Mouse (Mus musculus) heart, postnatal 0 days (tissue): Measurements from ENCODE around the gene Zbtb5. TPM values are rescaled to one million over a fixed set of nuclear protein-coding genes. Genes with fewer than 3 reads are reported as not detected.
A peak's percentile ranks its signal among the peaks of the same experiment; 100 is the strongest.

Experiments used
- ATAC-seq: fragments of 200-750 bp; cut with Nextera tagmentation; 2 replicates; pipeline ENCODE4 v1.8.0; 2017; ENCODE audit warnings: low read depth, moderate number of reproducible peaks, moderate library complexity; ENCODE audit not compliant: insufficient read depth
- DNase-seq: peaks from one replicate; pipeline ENCODE4 v3.0.0-alpha.2; 2016; ENCODE audit warnings: low spot score
- H3K27ac ChIP-seq: fragments of 300-500 bp; sonication (generic); 2 replicates; pipeline ENCODE4 v1.5.1; 2014; ENCODE audit warnings: low read depth, mild to moderate bottlenecking
- H3K27me3 ChIP-seq: fragments of 300-500 bp; sonication (generic); 2 replicates; pipeline ENCODE4 v1.6.1; 2014; ENCODE audit warnings: low read length, mixed read lengths; ENCODE audit not compliant: control insufficient read depth, insufficient read depth
- H3K36me3 ChIP-seq: fragments of 300-500 bp; sonication (generic); replicated peaks from 2 replicates; pipeline ENCODE4 v1.6.1; 2014; ENCODE audit warnings: low read length, mixed read lengths; ENCODE audit not compliant: control insufficient read depth, insufficient read depth
- H3K4me1 ChIP-seq: fragments of 300-500 bp; sonication (generic); 2 replicates; pipeline ENCODE4 v1.6.1; 2014; ENCODE audit warnings: antibody characterized with exemption; ENCODE audit not compliant: control insufficient read depth, insufficient read depth
- H3K4me2 ChIP-seq: fragments of 300-500 bp; sonication (generic); 2 replicates; pipeline ENCODE4 v1.6.1; 2014; ENCODE audit warnings: low read depth, mild to moderate bottlenecking, low read length, moderate library complexity
- H3K4me3 ChIP-seq: fragments of 300-500 bp; sonication (generic); 2 replicates; pipeline ENCODE4 v1.5.1; 2014; ENCODE audit warnings: low read depth, low read length
- H3K9ac ChIP-seq: fragments of 300-500 bp; sonication (generic); replicated peaks from 2 replicates; pipeline ENCODE4 v1.6.1; 2014; ENCODE audit warnings: low read depth, low read length, mixed read lengths
- H3K9me3 ChIP-seq: fragments of 300-500 bp; sonication (generic); replicated peaks from 2 replicates; pipeline ENCODE4 v1.6.1; 2016; ENCODE audit warnings: low read length; ENCODE audit not compliant: control insufficient read depth
- CTCF ChIP-seq: IDR thresholded peaks from 2 replicates; pipeline ENCODE4 v1.5.1; 2016; ENCODE audit warnings: antibody characterized with exemption, control low read depth, low read depth
- EP300 ChIP-seq: IDR thresholded peaks from 2 replicates; pipeline ENCODE4 v1.6.1; 2016; ENCODE audit warnings: antibody characterized with exemption, low read depth
- WGBS: fragments of 180-500 bp; shearing (Covaris S2); extraction: QIAGEN DNeasy Blood & Tissue Kit; methylation state at CpG from one replicate; pipeline ENCODE4 v1.1.7; 2014; 5-methylcytosine and 5-hydroxymethylcytosine counted together
- polyA plus RNA-seq: library from polyadenylated mRNA; unstranded; fragments of >200 nt; fragmentation: Nextera tagmentation; extraction: Ambion mirVana; gene quantifications from 2 replicates; pipeline ENCODE4 v1.2.1, GENCODE M21; 2015
- total RNA-seq: library from RNA; depleted of rRNA; stranded (reverse); fragments of >200 nt; gene quantifications from 2 replicates; pipeline ENCODE4 v1.2.3, GENCODE M21; 2014; ENCODE audit warnings: low replicate concordance

The Zbtb5 gene
- total and polyA plus RNA-seq, 2 experiments from 2014 or later: 8.9 to 20.3 TPM

DNA sequence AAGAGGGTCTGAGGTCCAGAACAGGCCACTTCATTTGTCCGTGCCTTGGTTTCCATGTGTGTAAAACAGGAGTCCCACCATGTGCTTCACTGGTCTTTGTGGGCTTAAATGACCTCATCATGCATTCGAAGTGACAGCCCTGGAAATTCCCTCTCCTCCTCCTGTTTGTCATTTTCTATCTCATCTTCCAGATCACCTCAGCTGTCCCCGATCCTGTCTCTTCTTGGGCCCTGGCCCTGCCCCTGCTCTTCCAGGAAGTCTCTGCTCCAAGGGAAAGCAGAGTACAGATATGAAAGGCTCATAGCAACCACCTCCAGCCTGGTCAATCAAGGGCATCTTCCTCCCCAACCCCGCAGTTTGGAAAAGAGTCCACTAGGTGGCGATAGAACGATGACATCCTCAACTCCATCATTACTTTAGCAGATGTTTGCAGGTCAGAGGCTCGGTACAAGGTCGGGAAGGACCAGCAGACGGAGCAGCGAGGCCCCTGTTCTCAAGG lies 41.6 kb downstream of the Zbtb5 start:
- DNase-seq: peak; percentile 44
- Histone ChIP-seq H3K36me3 (no peaks in the 10 kb centered on the region), H3K27me3 (no peaks in the 10 kb centered on the region), H3K4me1 (no peaks in the 10 kb centered on the region), H3K27ac (no peak overlapping the region), H3K4me2 (no peak overlapping the region), H3K4me3 (no peak overlapping the region), H3K9ac (no peak overlapping the region), H3K9me3 (no peaks in the 10 kb centered on the region)
- 0 out of 2 replicates have a peak, but pooled peaks have one; percentile 17 for ATAC-seq
- 17% methylated on average over 10 of the region's 10 CpGs for WGBS
- no peak for TF ChIP-seq EP300
- TF ChIP-seq CTCF: peak; percentile 81

DNA sequence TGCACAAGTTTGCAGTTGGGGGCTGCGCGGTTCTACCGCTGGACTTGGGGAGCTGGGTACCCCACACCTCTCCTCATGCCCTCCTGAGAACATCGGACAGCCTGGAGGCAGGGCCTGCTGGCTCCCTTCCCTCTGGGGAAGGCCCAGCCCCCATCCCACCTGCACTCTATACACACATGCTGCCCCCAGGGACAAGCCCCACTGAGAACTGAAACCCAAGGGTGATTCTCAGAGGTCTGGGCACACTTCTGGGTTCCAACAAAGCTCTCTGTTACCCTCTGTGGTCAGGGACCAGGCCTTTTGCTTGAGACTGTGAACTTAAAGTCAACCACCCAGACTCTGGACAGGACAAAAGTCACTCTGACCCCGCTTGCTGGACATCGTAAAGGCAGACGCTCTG lies 42.2 kb downstream of the Zbtb5 start:
- Histone ChIP-seq H3K4me1 (no peaks in the 10 kb centered on the region), H3K9me3 (no peaks in the 10 kb centered on the region), H3K36me3 (no peaks in the 10 kb centered on the region), H3K9ac (no peak overlapping the region), H3K4me3 (no peak overlapping the region), H3K4me2 (no peak overlapping the region), H3K27me3 (no peaks in the 10 kb centered on the region), H3K27ac (no peak overlapping the region)
- 84% methylated on average over 7 of the region's 7 CpGs for WGBS
- DNase-seq (no peak), ATAC-seq (no peak)
- no peak for TF ChIP-seq EP300
- no peak for TF ChIP-seq CTCF

DNA sequence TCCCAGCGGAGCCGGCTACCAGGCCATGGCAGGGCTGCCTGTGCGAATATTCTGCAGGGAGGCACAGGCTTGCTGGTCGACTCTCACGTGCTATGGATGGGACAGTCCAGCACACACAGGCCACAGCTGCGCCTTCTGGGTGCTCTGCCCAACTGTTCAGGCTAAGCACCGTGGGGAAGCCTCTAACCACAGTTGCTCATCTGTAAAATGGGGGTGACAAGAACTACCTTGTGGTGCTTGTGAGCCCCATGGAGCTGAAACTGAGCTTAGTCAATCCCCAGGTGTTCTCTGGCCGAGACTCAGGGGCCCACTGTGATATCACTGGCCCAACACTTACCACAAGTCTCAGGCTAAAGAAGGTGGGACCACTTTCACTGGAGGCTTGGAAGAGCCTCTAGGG lies 44.8 kb downstream of the Zbtb5 start:
- H3K9ac ChIP-seq: no peak overlapping the region
- DNase-seq: no peak

GRCm38 (mm10) chr4:44965736-44966135 lies 46.5 kb downstream of the Zbtb5 start:
- no peaks in the 10 kb centered on the region for H3K4me1 ChIP-seq
- TF ChIP-seq EP300: no peak
- H3K9me3 ChIP-seq: no peaks in the 10 kb centered on the region
- WGBS: 75% methylated on average over 3 of the region's 3 CpGs
- H3K27me3 ChIP-seq: no peaks in the 10 kb centered on the region
- H3K4me3 ChIP-seq: no peak overlapping the region
- H3K9ac ChIP-seq: no peak overlapping the region
- no peak overlapping the region for H3K27ac ChIP-seq
- no peak for ATAC-seq
- no peak overlapping the region for H3K4me2 ChIP-seq
- no peak for DNase-seq
- no peaks in the 10 kb centered on the region for H3K36me3 ChIP-seq

More for the DNA sequence above, 44.8 kb downstream of the Zbtb5 start:
- ATAC-seq: no peak
- no peak for TF ChIP-seq EP300
- TF ChIP-seq CTCF: no peak
- no peaks in the 10 kb centered on the region for H3K4me1 ChIP-seq
- H3K4me3 ChIP-seq: no peak overlapping the region
- 83% methylated on average over 8 of the region's 8 CpGs for WGBS
- no peaks in the 10 kb centered on the region for H3K36me3 ChIP-seq
- H3K27me3 ChIP-seq: no peaks in the 10 kb centered on the region
- H3K27ac ChIP-seq: no peak overlapping the region
- no peaks in the 10 kb centered on the region for H3K9me3 ChIP-seq
- no peak overlapping the region for H3K4me2 ChIP-seq

DNA sequence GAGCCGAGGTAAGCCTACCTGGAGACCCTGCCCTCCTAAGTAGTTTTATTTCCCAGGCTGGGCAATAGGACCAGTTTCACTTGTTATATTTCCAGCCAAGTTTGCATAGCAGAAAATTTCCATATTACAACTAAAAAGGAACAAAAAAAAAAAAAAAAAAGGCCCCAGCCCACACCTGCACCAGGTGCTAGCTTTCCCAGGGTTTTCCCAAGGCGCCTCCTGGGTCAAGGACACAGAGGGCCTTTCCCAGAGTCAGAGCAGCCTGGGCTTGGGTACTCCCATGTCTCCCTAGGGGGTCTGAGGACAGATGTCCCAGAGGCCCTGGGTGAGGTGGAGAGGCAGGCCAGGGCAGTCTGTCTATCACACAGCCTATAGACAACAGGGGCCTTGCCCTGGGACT lies 47.0 kb downstream of the Zbtb5 start:
- no peak for TF ChIP-seq EP300
- TF ChIP-seq CTCF: no peak

GRCm38 (mm10) chr4:44963156-44963555 lies 49.1 kb downstream of the Zbtb5 start:
- H3K4me3 ChIP-seq: no peak overlapping the region
- ATAC-seq (no peak), DNase-seq (no peak)
- no peaks in the 10 kb centered on the region for H3K27me3 ChIP-seq
- H3K9me3 ChIP-seq: no peaks in the 10 kb centered on the region
- H3K4me1 ChIP-seq: no peaks in the 10 kb centered on the region
- H3K27ac ChIP-seq: no peak overlapping the region
- H3K4me2 ChIP-seq: no peak overlapping the region
- 64% methylated on average over 11 of the region's 11 CpGs for WGBS
- no peaks in the 10 kb centered on the region for H3K36me3 ChIP-seq
- H3K9ac ChIP-seq: no peak overlapping the region
- TF ChIP-seq EP300: no peak
- no peak for TF ChIP-seq CTCF

More for the DNA sequence above, 47.0 kb downstream of the Zbtb5 start:
- H3K9me3 ChIP-seq: no peaks in the 10 kb centered on the region
- H3K4me1 ChIP-seq: no peaks in the 10 kb centered on the region
- no peaks in the 10 kb centered on the region for H3K36me3 ChIP-seq
- H3K27ac ChIP-seq: no peak overlapping the region
- no peak overlapping the region for H3K4me3 ChIP-seq
- no peak overlapping the region for H3K9ac ChIP-seq
- H3K27me3 ChIP-seq: no peaks in the 10 kb centered on the region
- ATAC-seq: no peak
- no peak overlapping the region for H3K4me2 ChIP-seq
- WGBS: 79% methylated on average over 2 of the region's 2 CpGs
- no peak for DNase-seq
